Mouse (Mus musculus) A20 (cell line): ENCODE results near the gene Nthl1.

Experiments used
- DNase-seq: peaks from one replicate; pipeline ENCODE4 v3.0.0-alpha.2; 2011; ENCODE audit warnings: low read depth, low spot score

Gene Nthl1

GRCm38 (mm10) chr17:24628646-24629045 is 3.8 kb upstream of the Nthl1 start:
- peak; percentile 70 for DNase-seq

- no peak for DNase-seq
Observed at GRCm38 (mm10) chr17:24630072-24630471, 2.4 kb upstream of the Nthl1 start.

GRCm38 (mm10) chr17:24632813-24633449 is 451 bp downstream of the Nthl1 start:
- DNase-seq = no peak

GRCm38 (mm10) chr17:24633831-24634230 is 1.4 kb downstream of the Nthl1 start:
- no peak for DNase-seq

GRCm38 (mm10) chr17:24635024-24635423 is 2.5 kb downstream of the Nthl1 start:
- no peak for DNase-seq

- DNase-seq = peak; percentile 27
Observed at GRCm38 (mm10) chr17:24635694-24636093, 3.2 kb downstream of the Nthl1 start.

- DNase-seq = no peak
Observed at GRCm38 (mm10) chr17:24636781-24637481, 4.5 kb downstream of the Nthl1 start.

GRCm38 (mm10) chr17:24638214-24638613 is 5.7 kb downstream of the Nthl1 start:
- DNase-seq = no peak

GRCm38 (mm10) chr17:24638840-24639239 is 6.4 kb downstream of the Nthl1 start:
- no peak for DNase-seq

- no peak for DNase-seq
Observed at GRCm38 (mm10) chr17:24639571-24639988, 7.1 kb downstream of the Nthl1 start.

GRCm38 (mm10) chr17:24640119-24640518 is 7.6 kb downstream of the Nthl1 start:
- DNase-seq = no peak

- no peak for DNase-seq
Observed at GRCm38 (mm10) chr17:24640581-24640980, 8.1 kb downstream of the Nthl1 start.

- DNase-seq = no peak
Observed at GRCm38 (mm10) chr17:24641944-24642343, 9.5 kb downstream of the Nthl1 start.

GRCm38 (mm10) chr17:24642791-24643343 is 10.4 kb downstream of the Nthl1 start:
- DNase-seq = no peak

GRCm38 (mm10) chr17:24644030-24644715 is 11.7 kb downstream of the Nthl1 start:
- DNase-seq = no peak

- DNase-seq = peak; percentile 64
Observed at GRCm38 (mm10) chr17:24644875-24645721, 12.6 kb downstream of the Nthl1 start.

- DNase-seq = no peak
Observed at GRCm38 (mm10) chr17:24645916-24646315, 13.4 kb downstream of the Nthl1 start.

GRCm38 (mm10) chr17:24646381-24646780 is 13.9 kb downstream of the Nthl1 start:
- no peak for DNase-seq

GRCm38 (mm10) chr17:24647493-24647892 is 15.0 kb downstream of the Nthl1 start:
- no peak for DNase-seq

GRCm38 (mm10) chr17:24648731-24649377 is 16.4 kb downstream of the Nthl1 start:
- DNase-seq = no peak

- DNase-seq = no peak
Observed at GRCm38 (mm10) chr17:24649581-24650069, 17.1 kb downstream of the Nthl1 start.
